Mouse (Mus musculus) E14TG2a.4 (cell line): ENCODE measurements around the gene Tefm.

Experiments used
- CTCF ChIP-seq: conservative IDR thresholded peaks from 2 replicates; pipeline ENCODE4 v1.5.1; 2014; ENCODE audit warnings: low read length
- NANOG ChIP-seq: IDR thresholded peaks from 2 replicates; pipeline ENCODE4 v1.6.1; 2014; ENCODE audit warnings: borderline replicate concordance, low read length, mixed read lengths
- POU5F1 ChIP-seq: IDR thresholded peaks from 2 replicates; pipeline ENCODE4 v1.6.1; 2014; ENCODE audit warnings: low read length, borderline replicate concordance

DNA sequence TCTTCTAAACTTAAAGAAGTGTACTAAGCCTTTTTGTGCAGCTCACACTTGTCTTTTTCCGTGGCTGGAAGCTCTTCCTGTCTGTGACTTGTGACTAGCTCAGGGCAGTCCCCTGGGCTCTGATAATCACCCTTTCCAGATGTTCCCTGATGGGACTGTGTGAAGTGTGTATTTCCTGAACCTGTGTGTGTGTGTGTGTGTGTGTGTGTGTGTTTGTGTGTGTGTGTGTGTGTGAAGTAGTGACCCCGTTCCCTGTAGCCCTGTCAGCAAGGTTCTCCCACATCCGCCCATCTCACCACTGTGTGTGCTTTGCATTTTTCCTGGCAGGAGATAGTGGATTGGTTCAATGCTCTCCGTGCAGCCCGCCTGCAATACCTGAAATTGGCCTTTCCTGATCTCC is 28.4 kb upstream of the Tefm start:
- no peak for TF ChIP-seq CTCF
- no peak for TF ChIP-seq POU5F1
- TF ChIP-seq NANOG: no peak
